Mouse (Mus musculus) olfactory bulb, adult 2 months (tissue): ENCODE results near the gene Scd2.
"Not testable (repeated sequence)": the region's sequence is repeated elsewhere in the genome, so short reads cannot be mapped to it uniquely, and the experiment has no call there.

Source experiments
- CTCF ChIP-seq: fragments of 200-500 bp; IDR thresholded peaks from 2 replicates; pipeline ENCODE4 v1.5.1; 2012; ENCODE audit warnings: low read depth, mild to moderate bottlenecking, low read length, moderate library complexity; ENCODE audit not compliant: insufficient read depth
- POLR2A ChIP-seq: fragments of 200-500 bp; IDR thresholded peaks from 2 replicates; pipeline ENCODE4 v1.6.1; 2012; ENCODE audit warnings: mild to moderate bottlenecking, low read depth, low read length, moderate library complexity; ENCODE audit not compliant: insufficient read depth

GRCm38 (mm10) chr19:44310155-44310575 lies 16.7 kb downstream of the Scd2 start:
- TF ChIP-seq CTCF, POLR2A: not testable (repeated sequence)
